Mouse (Mus musculus) neural tube, embryonic 10.5 days (tissue): Measurements from ENCODE around the gene Sept14.

Source experiments
- DNase-seq: peaks from one replicate; pipeline ENCODE4 v3.0.0-alpha.2; 2017; ENCODE audit warnings: low spot score; ENCODE audit errors: extremely low spot score

Sept14 gene

DNA sequence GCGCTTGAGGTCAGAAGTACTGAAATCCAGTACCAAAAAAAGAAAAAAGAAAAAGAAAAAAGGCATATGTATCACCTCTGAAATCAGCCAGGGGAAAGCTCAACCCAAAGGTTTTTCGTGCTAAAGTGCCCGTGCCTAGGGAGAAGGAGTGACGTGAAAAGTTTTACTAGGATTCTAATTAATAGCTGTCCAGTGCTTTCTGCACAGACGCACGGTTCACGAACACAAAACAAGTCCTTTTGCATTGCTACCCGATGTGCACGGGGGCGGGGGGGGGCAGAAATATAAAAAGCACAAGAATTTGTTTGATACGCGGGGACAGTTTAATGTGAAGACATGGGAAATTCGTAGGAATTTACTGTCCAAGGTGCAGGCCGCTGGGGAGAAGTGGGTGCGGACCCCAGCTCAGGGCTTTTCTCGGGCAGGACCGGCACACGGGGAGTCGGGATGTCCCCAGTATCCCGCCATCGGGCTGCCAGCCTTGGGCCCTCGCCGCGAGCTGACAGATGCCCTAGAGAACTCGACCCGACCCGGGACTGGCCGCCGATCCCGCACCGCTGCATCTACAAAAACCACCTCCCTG, 38.8 kb downstream of the Sept14 start:
- DNase-seq: no peak

DNA sequence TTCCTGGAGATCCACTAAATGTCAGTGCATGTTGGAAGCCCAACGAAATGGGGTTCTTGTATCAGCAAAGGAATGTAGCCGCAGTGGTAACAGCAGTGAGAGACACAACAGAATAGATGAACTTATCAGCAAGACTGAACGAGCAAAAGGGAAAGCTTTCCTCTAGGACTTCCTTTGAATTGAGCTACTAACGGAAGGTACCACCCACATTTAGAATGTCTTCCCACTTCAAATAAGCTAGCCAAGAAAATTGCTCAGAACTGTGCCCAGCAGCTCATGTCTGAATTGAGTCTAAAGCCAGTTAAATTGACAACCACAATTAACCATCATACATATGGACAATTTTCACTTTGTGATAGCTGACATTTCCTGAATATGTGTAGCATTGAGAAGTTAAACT, 40.5 kb downstream of the Sept14 start:
- no peak for DNase-seq

DNA sequence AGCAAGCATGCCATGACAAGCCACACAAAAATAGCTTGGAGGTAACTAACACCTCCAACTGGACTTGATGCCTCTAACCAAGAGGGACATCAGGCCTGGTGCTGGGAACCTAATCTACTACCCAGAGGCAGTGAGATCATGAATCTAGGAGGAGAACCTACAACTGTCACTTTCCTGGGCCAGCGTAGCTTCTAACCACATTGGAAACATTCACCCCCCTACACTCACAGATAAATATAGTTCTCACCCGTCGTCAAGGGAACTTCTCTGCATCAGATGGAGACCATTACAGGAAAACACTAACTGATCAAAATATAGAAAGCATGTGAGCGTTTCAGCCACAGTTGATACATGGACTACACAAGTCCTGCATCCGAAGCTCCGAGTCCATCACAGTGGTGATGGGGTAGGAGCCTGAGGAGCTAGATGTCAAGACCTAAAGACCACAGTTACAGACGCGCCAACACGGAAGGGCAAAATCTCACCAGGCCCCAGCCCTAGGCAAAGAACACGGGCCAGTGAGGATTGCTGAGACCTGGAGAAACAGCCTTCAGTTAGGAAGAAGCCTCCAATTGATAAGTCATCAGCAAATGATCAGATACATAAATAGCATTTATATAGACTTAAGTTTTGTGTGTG, 41.9 kb downstream of the Sept14 start:
- DNase-seq: no peak

- peak; percentile 2 for DNase-seq
Observed at GRCm38 (mm10) chr5:129664090-129664489, 44.2 kb downstream of the Sept14 start.

DNA sequence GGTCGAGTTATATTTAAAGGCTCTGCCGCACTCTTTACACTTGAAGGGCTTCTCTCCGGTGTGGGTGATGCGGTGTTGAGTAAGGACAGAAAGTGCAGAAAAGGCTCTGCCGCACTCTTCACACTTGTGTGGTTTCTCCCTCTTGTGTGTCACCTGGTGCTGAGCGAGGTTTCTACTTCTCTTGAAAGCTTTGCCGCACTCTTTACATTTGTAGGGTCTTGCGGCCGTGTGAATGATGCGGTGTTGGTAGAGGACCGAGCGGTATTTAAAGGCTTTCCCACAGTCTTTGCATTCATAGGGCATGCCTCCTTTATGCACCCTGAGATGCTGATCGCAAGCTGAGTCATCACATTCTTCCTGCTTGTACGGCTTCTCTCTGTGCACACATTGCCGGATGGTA, 50.4 kb downstream of the Sept14 start:
- no peak for DNase-seq

DNA sequence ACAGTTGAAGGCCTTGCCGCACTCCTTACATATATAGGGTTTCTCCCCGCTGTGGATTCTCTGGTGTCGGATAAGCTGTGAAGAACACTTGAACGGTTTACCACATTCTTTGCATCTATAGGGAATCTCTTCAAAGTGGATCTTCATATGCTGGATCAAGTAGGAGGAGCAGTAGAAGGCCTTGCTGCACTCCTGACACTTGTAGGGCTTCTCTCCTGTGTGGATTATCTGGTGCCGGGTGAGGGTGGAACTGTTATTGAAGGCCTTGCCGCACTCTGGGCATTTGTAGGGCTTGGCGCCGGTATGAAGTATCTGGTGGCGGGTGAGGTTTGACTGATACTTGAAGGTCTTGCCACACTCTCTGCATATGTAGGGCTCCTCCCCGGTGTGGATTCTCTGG, 51.3 kb downstream of the Sept14 start:
- DNase-seq: no peak

DNA sequence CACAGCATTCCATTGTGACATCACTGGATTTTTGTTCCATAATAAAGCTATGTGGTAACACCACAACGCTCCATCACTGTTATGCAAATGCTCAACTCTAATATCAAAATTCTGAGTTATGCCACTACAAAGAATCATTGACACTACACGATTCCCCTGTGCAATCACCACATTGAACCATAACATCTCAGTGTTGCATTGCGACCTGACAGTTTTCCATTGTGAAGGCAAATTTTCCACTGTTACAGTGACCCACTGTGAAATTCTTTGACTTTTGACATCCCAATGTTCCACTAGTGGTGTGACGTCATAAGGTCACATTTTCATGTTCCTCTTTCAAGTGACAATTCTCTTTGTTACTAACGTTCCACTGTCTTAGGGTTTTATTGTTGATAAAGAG, 57.5 kb downstream of the Sept14 start:
- DNase-seq: no peak
